Mouse (Mus musculus): ENCODE results near the gene Apopt1. TPM values are rescaled to one million over a fixed set of nuclear protein-coding genes. Genes with fewer than 3 reads are reported as not detected.
"Not testable (repeated sequence)": the region's sequence is repeated elsewhere in the genome, so short reads cannot be mapped to it uniquely, and the experiment has no call there.

Apopt1 gene
- polyA plus RNA-seq, 1 experiment from 2014 or later = 62.1 TPM

DNA sequence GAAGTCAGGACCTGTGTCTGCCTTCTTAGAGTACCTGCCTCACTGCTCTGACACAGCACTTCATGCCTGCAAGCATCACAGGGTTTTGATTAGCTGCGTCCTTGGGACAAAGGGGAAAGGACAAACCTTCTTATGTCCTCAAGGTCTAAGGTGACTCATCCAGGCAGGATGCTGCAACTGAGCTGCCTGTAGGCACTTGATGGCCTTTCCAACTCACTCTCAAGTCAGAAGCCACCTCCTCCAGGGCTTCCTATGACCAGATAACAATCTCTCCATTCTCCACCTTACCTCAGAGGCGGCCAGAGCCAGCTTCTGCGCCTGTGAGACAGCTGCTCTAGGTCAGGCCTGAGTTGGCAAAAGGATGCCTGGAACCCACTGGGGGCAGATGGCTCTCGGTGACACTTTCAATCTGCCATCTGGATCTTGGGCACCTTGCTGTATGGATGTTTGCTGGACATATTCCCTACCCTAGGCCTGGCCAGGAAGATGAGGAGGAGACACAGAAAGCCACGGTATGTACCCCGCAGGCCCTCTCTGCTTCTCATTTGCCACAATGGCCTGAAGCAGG is 14.6 kb upstream of the Apopt1 start:
- no peak for ATAC-seq (ENCODE audit: low FRiP score)
- Histone ChIP-seq H3K4me1 (replicated peaks) (peaks cover 32% of the 10 kb centered on the region), H3K36me3 (no peaks in the 10 kb centered on the region), H3K4me2 (no peak overlapping the region), H3K9me3 (no peaks in the 10 kb centered on the region), H3K9ac (peak overlapping the region; percentile 53; the same call in 1 of the 2 replicates), H3K27ac (no peak overlapping the region; the same call in 1 of the 2 replicates), H3K4me3 (no peak overlapping the region), H3K27me3 (no peaks in the 10 kb centered on the region)
- WGBS = 58% methylated on average over 6 of the region's 6 CpGs

DNA sequence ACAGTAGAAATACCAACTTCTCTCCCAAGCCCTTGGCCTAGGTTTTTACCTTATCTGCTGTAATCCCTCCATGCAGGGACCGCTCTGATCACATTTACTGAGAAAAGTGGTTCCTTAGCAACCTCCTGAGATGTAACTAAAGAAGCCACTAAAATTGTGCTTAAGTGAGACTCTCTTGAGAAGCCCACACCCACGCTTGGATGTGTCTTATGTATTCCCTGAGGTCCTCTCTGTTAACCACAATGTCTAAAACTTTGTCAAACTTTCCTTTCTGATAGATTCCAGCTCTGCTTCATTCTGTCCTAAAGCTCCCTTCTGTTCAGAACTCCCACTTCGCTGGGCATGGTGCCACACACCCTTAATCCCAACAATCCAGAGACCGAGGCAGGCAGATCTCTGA is 13.5 kb upstream of the Apopt1 start:
- no peak overlapping the region for H3K4me2 ChIP-seq
- peaks cover 24% of the 10 kb centered on the region for H3K4me1 ChIP-seq (replicated peaks)
- H3K36me3 ChIP-seq = no peaks in the 10 kb centered on the region
- no peak overlapping the region for H3K27ac ChIP-seq
- no peak for ATAC-seq (ENCODE audit: low FRiP score)
- H3K27me3 ChIP-seq = no peaks in the 10 kb centered on the region
- H3K9ac ChIP-seq = no peak overlapping the region
- WGBS = 89% methylated on average over 4 of the region's 4 CpGs
- H3K4me3 ChIP-seq = no peak overlapping the region
- no peaks in the 10 kb centered on the region for H3K9me3 ChIP-seq

DNA sequence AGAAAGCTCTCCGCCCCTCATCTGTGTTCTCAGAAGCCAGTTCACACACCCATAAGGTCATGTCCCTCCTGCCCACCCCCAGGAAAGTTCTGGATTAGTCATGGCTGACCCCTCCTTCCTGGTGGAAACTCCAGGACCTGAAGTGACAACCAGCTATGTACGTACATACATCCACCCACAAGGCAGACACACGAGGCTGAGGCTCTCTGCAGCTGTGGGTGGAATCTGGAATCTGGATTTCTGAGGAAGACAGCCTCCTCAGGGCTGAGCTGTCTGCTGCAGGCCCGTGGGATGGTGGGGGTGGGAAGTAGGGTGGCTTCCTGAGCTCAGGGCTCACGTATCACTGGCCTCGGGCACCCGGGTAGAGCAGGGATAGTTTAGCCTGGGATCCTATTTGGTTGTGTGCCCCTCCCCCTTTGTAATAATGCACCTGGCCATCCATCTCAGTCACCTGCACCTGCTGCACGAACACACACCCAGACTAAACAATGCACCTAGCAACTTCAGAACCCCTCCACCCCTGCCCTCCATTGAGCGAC is 12.1 kb upstream of the Apopt1 start:
- WGBS = 72% methylated on average over 9 of the region's 9 CpGs
- H3K27ac ChIP-seq = no peak overlapping the region
- H3K9ac ChIP-seq = peak overlapping the region; percentile 10; the same call in 1 of the 2 replicates
- H3K36me3 ChIP-seq = peaks cover 2% of the 10 kb centered on the region; the same call in 1 of the 2 replicates
- peaks cover 17% of the 10 kb centered on the region for H3K4me1 ChIP-seq (replicated peaks)
- H3K4me2 ChIP-seq = no peak overlapping the region
- no peak overlapping the region for H3K4me3 ChIP-seq
- no peak for ATAC-seq (ENCODE audit: low FRiP score)
- no peaks in the 10 kb centered on the region for H3K27me3 ChIP-seq
- H3K9me3 ChIP-seq = no peaks in the 10 kb centered on the region

DNA sequence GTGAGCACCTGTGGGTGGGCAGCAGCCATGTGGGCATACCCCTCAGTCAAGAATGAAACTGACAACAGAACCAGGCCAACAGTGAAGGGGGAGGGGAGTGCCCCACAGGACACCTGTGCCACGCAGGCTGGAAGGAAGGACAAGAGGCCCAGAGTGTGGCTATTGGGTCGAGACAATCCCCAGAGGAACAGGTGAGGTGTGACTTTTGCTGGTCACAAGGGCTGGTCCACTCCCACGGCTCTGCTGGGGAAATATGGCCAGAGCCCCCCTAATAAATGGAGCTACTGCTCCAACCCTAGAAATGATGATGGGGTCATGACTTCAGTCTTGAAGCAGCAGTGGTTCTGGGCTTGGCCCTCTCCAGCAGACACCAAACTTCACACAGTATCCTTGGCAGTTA is 9.8 kb upstream of the Apopt1 start:
- Histone ChIP-seq H3K4me2 (no peak overlapping the region), H3K36me3 (peaks cover 15% of the 10 kb centered on the region), H3K27me3 (no peaks in the 10 kb centered on the region), H3K4me1 (replicated peaks) (peaks cover 14% of the 10 kb centered on the region), H3K4me3 (no peak overlapping the region), H3K27ac (no peak overlapping the region), H3K9me3 (no peaks in the 10 kb centered on the region), H3K9ac (no peak overlapping the region)
- ATAC-seq (ENCODE audit: low FRiP score) = no peak
- WGBS = 83% methylated on average over 3 of the region's 3 CpGs

DNA sequence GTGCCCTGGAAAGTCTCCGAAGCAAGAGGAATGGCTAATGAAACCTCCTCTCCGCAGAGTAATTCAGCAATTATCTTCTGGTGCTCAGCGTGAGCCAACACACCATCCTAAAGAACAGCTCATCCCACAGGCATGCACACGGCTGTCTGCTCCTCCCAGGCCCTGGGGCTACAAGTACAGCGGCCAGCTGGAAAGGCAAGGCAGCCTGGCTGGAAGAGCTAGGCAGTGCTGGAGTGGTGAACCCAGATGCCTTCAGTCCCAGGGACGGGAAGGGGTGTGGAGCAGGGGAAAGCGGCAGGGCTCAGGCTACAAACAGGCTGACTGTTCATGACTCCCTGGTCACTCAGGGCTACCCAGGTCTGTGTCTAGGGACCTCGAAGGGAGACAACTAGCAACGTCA is 8.5 kb upstream of the Apopt1 start:
- 0 out of 2 replicates have a peak overlapping the region, but pooled peaks have one; percentile 15 for H3K9ac ChIP-seq
- no peaks in the 10 kb centered on the region for H3K9me3 ChIP-seq
- no peak overlapping the region for H3K4me3 ChIP-seq
- H3K4me2 ChIP-seq = no peak overlapping the region
- peaks cover 27% of the 10 kb centered on the region for H3K36me3 ChIP-seq
- peak overlapping the region; percentile 67 for H3K27ac ChIP-seq
- 52% methylated on average over 9 of the region's 9 CpGs for WGBS
- no peaks in the 10 kb centered on the region for H3K27me3 ChIP-seq
- H3K4me1 ChIP-seq (replicated peaks) = peaks cover 10% of the 10 kb centered on the region
- peak; percentile 36; the same call in 1 of the 2 replicates for ATAC-seq (ENCODE audit: low FRiP score)

DNA sequence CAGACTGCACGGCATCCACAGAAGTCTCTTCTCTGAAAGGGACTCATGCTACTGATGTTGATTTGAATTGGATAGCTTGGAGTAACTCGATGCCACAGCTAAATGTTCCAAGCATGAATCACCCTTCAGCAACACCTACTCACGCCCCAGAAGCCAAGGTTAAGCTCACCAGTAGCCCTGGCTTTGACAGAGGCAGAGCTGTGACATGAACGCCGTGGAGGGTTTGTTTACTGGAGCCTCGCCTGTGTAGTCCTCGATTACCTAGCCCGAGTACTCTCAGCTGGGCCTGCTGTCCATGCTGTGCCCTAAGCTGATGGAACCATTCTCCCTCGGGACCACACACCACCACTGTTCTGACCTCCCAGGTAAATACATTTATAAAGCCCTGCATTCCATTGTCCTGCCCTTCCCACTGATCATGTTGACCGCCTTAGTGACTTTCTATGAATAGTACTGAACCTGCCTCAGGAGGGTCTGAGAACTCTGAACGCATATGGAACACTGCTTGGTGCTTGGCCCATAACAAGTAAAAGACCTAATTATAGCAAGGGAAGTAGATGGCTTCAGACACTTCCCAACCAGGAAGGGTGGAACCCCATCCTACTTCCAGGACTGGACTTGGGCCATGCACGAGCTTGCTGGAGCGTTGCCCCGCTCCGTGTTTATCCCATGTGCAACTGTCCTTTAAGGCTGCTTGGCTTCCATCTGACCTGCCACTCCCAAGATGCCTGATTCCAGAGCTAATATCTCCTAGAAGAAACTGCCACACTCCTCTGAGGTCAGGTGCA is 7.7 kb upstream of the Apopt1 start:
- Histone ChIP-seq H3K9me3 (no peaks in the 10 kb centered on the region), H3K9ac (0 out of 2 replicates have a peak overlapping the region, but pooled peaks have one; percentile 15), H3K4me3 (no peak overlapping the region), H3K27ac (peak overlapping the region; percentile 67), H3K4me1 (replicated peaks) (peaks cover 10% of the 10 kb centered on the region), H3K36me3 (peaks cover 35% of the 10 kb centered on the region), H3K4me2 (no peak overlapping the region), H3K27me3 (no peaks in the 10 kb centered on the region)
- no peak for ATAC-seq (ENCODE audit: low FRiP score)
- 79% methylated on average over 15 of the region's 15 CpGs for WGBS

DNA sequence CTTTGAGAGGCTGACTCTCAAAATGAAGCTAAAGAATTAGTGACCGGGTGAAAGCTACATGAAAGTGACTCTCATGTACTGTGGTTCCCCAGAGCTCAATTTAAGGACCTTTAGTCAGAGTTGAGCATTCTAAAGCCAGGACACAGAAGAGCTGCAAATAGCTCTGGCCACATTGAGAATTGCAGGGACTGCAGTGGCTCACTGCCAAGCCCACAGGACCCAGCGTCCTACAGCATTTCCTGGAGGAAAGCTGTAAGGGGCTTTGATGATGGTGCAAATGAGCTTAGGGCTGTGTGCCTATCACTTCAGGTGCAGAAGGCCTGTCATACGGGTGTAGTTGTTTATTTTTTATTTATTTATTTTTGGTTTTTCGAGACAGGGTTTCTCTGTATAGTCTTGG is 4.9 kb upstream of the Apopt1 start:
- peaks cover 24% of the 10 kb centered on the region for H3K4me1 ChIP-seq (replicated peaks)
- H3K9ac ChIP-seq = no peak overlapping the region
- no peak overlapping the region for H3K4me2 ChIP-seq
- peaks cover 45% of the 10 kb centered on the region for H3K36me3 ChIP-seq
- H3K4me3 ChIP-seq = no peak overlapping the region
- ATAC-seq (ENCODE audit: low FRiP score) = no peak
- H3K27ac ChIP-seq = no peak overlapping the region
- no peaks in the 10 kb centered on the region for H3K27me3 ChIP-seq
- no peaks in the 10 kb centered on the region for H3K9me3 ChIP-seq
- WGBS = 84% methylated on average over 4 of the region's 4 CpGs

DNA sequence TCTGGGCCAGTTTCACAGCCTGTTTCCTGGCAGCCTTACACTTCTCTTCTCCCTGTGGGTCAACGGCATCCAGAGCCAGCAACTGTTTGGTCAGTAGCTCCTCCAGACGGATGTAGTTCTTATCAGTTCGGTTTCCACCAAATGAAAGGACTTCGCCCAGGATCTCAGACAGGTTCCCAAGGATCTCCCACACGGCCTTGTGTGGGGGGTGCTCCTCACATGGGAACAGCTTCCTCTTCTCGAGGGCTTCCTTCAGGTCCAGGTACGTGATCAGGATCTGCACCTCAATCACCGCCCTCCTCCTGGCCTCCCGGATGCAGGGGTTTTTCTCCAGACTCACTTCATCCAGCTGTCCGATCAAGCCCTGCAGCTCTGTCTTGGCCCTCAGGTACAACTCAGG is 3.0 kb upstream of the Apopt1 start:
- Histone ChIP-seq H3K9me3 (no peaks in the 10 kb centered on the region), H3K4me2 (no peak overlapping the region), H3K4me1 (replicated peaks) (peaks cover 30% of the 10 kb centered on the region), H3K4me3 (no peak overlapping the region), H3K27me3 (no peaks in the 10 kb centered on the region), H3K9ac (no peak overlapping the region), H3K36me3 (peaks cover 45% of the 10 kb centered on the region), H3K27ac (no peak overlapping the region)
- WGBS = 94% methylated on average over 10 of the region's 10 CpGs
- ATAC-seq (ENCODE audit: low FRiP score) = no peak

DNA sequence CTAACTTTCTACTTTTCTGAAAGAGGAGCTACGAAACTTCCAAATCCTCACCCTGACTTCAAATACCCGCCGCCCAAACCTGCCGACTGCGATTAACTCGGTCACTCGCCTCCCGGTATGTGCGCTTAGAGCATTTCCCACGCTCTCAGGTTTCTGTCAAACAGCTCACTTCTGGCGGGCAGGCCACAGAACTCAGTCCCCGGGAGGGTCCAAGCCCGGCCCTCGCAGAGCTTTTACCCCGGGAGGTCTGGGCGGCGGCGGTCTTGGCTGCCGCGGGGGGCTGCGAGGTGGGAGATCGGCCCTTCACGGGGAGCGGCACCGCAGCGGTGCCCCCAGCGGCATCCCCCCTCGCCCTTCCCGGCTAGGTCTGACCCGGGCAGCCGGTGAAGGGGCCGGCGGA is 585 bp upstream of the Apopt1 start:
- H3K27ac ChIP-seq = peak overlapping the region; percentile 92
- peak overlapping the region; percentile 98 for H3K9ac ChIP-seq
- 1% methylated on average over 27 of the region's 33 CpGs for WGBS
- H3K4me3 ChIP-seq = peak overlapping the region; percentile 100
- no peaks in the 10 kb centered on the region for H3K27me3 ChIP-seq
- H3K4me1 ChIP-seq (replicated peaks) = peaks cover 30% of the 10 kb centered on the region
- H3K4me2 ChIP-seq = peak overlapping the region; percentile 86
- H3K9me3 ChIP-seq = no peaks in the 10 kb centered on the region
- peaks cover 47% of the 10 kb centered on the region for H3K36me3 ChIP-seq
- peak; percentile 44 for ATAC-seq (ENCODE audit: low FRiP score)

DNA sequence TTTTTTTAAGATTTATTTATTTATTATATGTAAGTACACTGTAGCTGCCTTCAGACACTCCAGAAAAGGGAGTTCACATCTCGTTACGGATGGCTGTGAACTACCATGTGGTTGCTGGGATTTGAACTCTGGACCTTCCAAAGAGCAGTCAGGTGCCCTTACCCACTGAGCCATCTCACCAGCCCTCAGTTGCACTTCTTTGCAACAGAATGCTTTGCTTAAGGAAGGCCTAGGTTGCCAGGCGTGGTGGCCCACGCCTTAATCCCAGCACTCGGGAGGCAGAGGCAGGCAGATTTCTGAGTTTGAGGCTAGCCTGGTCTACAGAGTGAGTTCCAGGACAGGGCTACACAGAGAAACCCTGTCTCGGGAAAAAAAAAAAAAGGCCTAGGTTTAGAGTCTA is 819 bp downstream of the Apopt1 start:
- peak overlapping the region; percentile 98 for H3K9ac ChIP-seq
- peak overlapping the region; percentile 100 for H3K4me3 ChIP-seq
- 75% methylated on average over 6 of the region's 6 CpGs for WGBS
- H3K36me3 ChIP-seq = peaks cover 34% of the 10 kb centered on the region
- H3K4me1 ChIP-seq (replicated peaks) = peaks cover 38% of the 10 kb centered on the region
- H3K9me3 ChIP-seq; H3K27ac ChIP-seq; H3K27me3 ChIP-seq; ATAC-seq (ENCODE audit: low FRiP score): not testable (repeated sequence)
- H3K4me2 ChIP-seq = peak overlapping the region; percentile 86

DNA sequence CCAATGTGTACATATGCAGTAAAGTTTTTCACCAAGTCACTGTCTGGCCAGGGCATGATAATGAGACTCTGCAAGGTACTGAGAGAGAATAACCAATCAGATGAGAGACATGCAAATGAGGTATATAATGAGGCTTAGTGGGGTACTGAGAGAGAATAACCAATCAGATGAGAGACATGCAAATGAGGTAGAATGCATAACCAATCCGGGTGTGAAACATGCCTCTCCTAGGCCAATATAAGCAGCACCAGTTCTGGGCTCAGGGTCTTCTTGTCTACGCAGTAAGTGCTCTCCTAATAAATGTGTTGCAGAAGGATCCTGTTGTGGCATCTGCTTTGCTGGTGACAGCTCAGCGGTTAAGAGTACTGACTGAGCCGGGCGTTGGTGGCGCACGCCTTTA is 3.4 kb downstream of the Apopt1 start:
- H3K36me3 ChIP-seq = peaks cover 10% of the 10 kb centered on the region
- H3K4me3 ChIP-seq = no peak overlapping the region
- no peak overlapping the region for H3K9ac ChIP-seq
- no peak overlapping the region for H3K27ac ChIP-seq
- ATAC-seq (ENCODE audit: low FRiP score) = no peak
- WGBS = 98% methylated on average over 7 of the region's 7 CpGs
- no peaks in the 10 kb centered on the region for H3K9me3 ChIP-seq
- no peak overlapping the region for H3K4me2 ChIP-seq
- H3K4me1 ChIP-seq (replicated peaks) = peaks cover 41% of the 10 kb centered on the region
- H3K27me3 ChIP-seq = no peaks in the 10 kb centered on the region

DNA sequence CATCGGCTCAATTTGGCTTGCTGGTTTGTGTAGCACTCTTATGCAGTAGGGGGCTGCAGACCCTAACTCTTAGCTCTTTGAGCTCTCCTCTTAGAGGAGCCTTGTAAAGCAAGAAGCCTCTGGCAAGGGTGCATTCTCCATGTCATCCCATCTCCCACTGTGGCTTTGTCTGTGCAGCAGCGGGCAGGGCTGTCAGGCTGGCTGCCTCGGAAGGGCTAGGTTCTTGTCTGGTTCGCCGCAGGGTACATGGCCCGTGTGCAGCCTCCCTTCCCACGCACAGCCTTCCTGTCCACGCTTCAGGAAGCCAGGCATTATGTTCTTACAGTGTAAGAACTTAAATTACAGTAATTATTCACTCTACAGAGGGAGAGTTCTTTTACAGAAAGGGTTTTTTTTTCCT is 5.6 kb downstream of the Apopt1 start:
- whole genome bisulfite sequencing = 34% methylated on average over 8 of the region's 8 CpGs
- peaks cover 32% of the 10 kb centered on the region for H3K4me1 ChIP-seq (replicated peaks)
- no peak for ATAC-seq (ENCODE audit: low FRiP score)
- no peaks in the 10 kb centered on the region for H3K9me3 ChIP-seq
- H3K4me2 ChIP-seq = 0 out of 2 replicates have a peak overlapping the region, but pooled peaks have one; percentile 15
- H3K36me3 ChIP-seq = peaks cover 13% of the 10 kb centered on the region
- peak overlapping the region; percentile 60 for H3K9ac ChIP-seq
- H3K4me3 ChIP-seq = no peak overlapping the region
- no peaks in the 10 kb centered on the region for H3K27me3 ChIP-seq
- peak overlapping the region; percentile 80 for H3K27ac ChIP-seq
